Mouse (Mus musculus): ENCODE data around the gene Igsf21.

- TF ChIP-seq CTCF (IDR thresholded peaks at IDR 0.05; ENCODE audit: low read depth, low read length) (0 out of 2 replicates have a peak, but pooled peaks have one; percentile 11), POLR2A (IDR thresholded peaks at IDR 0.05; ENCODE audit: extremely low read depth, insufficient read depth, low read length) (no peak)
Measured at GRCm38 (mm10) chr4:140196717-140197116, 49.9 kb downstream of the Igsf21 start.
